Mouse (Mus musculus) regulatory T cell (primary cell): ENCODE data around the gene U2surp.
"Not testable (repeated sequence)": the region's sequence is repeated elsewhere in the genome, so short reads cannot be mapped to it uniquely, and the experiment has no call there.

Experiments used
- in situ Hi-C: fragments of 300-600 bp; cut with MboI, MseI; formaldehyde crosslinking; loops from one replicate; pipeline ENCODE4 v1.15.1; 2025; ENCODE audit warnings: high pct_unique_total_duplicates

Gene U2surp

DNA sequence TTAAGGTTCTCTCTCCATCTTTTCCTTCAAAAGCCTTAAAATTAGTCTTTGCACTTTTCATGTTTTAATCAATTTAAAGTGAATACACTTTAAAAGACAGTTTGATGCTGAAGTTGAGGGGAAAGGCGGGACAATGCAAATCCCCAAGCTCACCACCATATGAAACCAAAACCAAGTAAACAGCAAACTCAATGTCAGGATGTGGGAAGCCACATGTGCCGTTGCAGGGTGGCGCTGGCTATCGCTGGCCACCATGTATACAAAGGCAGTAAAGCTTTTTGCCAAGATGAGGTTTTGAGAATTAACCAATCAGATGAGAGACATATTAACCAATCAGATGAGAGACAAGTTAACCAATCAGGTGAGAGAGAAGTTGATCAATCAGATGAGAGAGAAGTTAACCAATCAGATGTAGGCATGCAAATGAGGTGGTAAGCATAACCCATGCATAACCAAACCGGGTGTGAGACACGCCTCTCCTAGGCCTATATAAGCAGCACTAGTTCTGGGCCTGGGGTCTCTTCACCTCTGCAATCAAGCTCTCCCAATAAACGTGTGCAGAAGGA, 42.7 kb downstream of the U2surp start:
- in situ Hi-C loops = not testable (repeated sequence)

DNA sequence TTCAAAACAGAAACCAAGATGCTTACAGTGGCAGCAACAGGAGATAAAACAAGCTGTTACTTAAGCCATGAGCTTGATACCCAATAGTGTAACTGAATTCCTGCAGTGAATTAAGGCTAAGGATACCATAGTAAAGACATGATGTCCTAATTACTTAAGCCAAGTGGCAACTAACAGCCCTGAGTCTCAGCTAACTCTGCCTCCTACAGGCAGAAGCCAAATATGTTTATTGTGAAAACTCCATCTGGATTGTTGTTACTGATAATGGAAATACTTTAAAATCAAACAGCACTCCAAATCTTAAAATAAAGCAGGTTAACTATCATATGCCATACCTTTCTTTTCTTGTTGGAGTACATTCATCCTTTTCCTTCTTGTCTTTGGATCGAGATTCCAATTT, 47.8 kb downstream of the U2surp start:
- in situ Hi-C loops = no loop called here

DNA sequence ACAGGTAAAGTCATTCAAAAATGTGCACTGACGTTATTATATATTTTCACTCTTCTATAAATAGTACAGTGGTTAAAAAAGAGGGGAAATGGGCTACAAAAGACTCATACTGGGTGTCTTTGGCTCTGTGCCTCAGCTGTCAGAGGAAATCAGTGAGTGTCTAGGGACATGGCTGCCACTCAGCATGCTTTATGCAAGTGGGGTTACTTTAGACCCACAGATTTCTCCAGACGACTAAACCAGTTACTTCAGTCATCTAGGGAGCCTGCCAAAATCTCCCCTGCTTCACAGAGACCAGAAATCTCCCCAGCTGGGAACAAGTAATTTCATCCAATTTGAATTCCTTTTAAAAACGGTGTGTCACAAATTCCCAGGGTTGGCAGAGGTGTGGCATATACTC, 59.9 kb downstream of the U2surp start:
- in situ Hi-C loops = no loop called here

DNA sequence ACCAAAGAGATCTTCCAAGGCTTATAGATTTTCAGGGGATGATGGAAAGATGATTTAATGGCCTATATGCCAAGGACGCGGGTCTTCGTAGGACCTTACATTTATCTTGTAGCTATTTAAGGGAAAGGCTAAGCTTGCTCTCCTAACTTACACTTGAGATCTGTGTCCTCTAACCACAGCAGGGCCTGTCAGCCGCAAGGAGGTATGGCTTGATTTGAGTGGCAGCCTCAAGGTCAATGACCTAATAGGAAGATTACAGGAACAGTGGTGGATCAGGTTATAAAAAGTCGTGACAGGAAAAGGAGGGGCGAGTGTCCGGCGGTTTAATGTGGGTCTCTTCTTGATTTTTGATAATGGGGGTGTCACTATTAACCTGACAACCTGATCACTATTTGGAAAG, 61.2 kb downstream of the U2surp start:
- in situ Hi-C loops = no loop called here

DNA sequence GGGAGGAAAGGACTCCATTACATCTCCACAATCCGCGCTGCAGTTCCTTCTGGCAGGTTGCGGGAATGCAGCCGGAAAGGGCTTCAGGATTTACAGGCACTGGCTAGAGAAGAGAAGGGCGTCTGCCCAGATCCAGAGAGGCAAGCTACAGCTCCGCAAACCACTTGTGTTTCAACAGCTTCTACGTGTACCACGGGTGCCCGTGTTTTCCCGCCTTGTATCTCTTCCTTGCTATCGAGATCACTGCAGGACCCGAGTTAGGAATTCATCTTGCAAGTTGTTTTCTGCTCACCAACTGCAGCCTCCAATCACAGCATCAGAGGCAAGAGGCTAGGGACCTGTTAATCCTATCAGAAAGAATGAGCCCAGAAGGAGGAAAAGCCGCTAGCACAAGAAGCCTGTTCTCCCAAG, 69.5 kb downstream of the U2surp start:
- in situ Hi-C loops = no loop called here

GRCm38 (mm10) chr9:95437883-95438282, 73.9 kb downstream of the U2surp start:
- in situ Hi-C loops = no loop called here

- in situ Hi-C loops = no loop called here
These were observed 75.5 kb downstream of the U2surp start for GRCm38 (mm10) chr9:95436294-95436613.

DNA sequence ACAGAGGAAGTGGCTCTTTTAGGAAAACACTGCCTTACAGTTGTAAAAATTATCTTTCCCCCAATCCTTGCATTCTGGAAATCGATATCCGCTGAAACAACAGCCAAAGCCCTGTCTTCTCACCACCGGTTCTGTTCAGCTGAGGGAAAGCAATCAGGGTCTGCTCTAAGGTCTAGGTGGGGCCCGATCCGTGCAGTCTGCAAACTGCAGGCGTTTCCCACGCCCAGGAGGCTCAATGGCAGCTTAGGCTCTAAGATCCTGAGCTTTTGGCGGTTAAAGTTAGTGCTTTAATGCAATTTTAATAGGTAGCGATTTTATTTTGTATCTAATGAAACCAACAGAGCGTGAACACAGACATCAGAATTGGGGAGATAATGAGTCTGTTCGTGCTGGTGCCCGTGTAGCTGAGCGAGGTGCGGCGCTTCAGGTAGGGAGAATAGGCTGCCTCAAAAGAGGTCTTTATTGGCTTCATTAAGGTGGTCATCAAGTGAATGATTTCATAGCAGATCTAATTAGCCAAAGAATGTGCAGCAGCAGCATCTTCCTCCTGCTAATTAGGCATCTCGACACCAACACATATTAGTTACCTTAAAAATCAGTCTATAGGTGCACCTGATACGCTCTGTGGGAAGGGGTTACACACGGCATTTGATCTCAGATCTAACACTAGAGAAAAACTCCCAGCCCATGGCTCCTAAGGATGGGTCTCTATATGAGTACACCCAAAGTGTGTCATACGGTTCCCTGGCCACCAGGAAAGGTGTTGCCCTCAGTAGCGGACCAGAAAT, 76.1 kb downstream of the U2surp start:
- in situ Hi-C loops = no loop called here

- in situ Hi-C loops = no loop called here
These were observed 83.5 kb downstream of the U2surp start for GRCm38 (mm10) chr9:95428277-95428676.

GRCm38 (mm10) chr9:95413911-95414310, 97.9 kb downstream of the U2surp start:
- in situ Hi-C loops = no loop called here

GRCm38 (mm10) chr9:95412047-95412446, 99.7 kb downstream of the U2surp start:
- in situ Hi-C loops = no loop called here

GRCm38 (mm10) chr9:95407586-95408220, 104.1 kb downstream of the U2surp start:
- in situ Hi-C loops = loop anchor here (10.0 kb wide), 1 partner anchor 213 kb away; no protein-coding TSS in a partner anchor
